Mouse (Mus musculus): Measurements from ENCODE around the gene Olfr314.

GRCm38 (mm10) chr11:58804393-58804792 is 21.6 kb downstream of the Olfr314 start:
- TF ChIP-seq CTCF (IDR thresholded peaks at IDR 0.05; ENCODE audit: control insufficient read depth, insufficient read depth, insufficient read length) (no peak), FOSL1 (IDR thresholded peaks at IDR 0.05; ENCODE audit: insufficient read depth, low read length, poor library complexity, severe bottlenecking) (no peak), MYOG (IDR thresholded peaks at IDR 0.05; ENCODE audit: control insufficient read depth, extremely low read depth, insufficient read length) (no peak)
